Mouse (Mus musculus) bone marrow macrophage, adult 2 months (primary cell): ENCODE data around the gene Sf3a3.

ENCODE experiments used
- CTCF ChIP-seq: IDR thresholded peaks from 2 replicates; pipeline ENCODE4 v1.5.1; 2012; ENCODE audit warnings: low read depth, mild to moderate bottlenecking, low read length, moderate library complexity
- POLR2A ChIP-seq: IDR thresholded peaks from 2 replicates; pipeline ENCODE4 v1.6.1; 2012; ENCODE audit warnings: mild to moderate bottlenecking, low read depth, low read length, borderline replicate concordance

DNA sequence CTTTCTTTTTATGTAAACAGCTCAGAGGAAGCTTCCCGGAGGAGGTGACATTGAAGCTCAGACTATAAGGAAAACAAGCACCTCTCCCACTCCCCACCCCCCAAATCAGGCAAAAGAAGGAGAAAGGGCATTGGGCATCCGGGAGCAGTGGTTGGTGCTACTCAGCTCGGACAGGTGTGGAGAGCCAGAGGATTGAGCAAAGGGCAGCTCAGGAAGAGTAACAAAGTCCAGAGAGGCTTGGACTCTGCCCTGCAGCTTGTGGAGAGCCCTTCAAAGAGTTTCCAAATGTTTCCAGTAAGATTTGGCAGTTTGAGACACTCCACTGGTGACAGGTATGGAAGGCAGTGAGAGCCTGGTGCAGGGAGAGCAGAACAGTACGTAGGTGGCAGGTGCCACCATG, 33.3 kb downstream of the Sf3a3 start:
- no peak for TF ChIP-seq CTCF
- no peak for TF ChIP-seq POLR2A
